Mouse (Mus musculus): ENCODE results near the gene Terf2.
A peak's percentile ranks its signal among the peaks of the same experiment; 100 is the strongest.

Terf2 gene

DNA sequence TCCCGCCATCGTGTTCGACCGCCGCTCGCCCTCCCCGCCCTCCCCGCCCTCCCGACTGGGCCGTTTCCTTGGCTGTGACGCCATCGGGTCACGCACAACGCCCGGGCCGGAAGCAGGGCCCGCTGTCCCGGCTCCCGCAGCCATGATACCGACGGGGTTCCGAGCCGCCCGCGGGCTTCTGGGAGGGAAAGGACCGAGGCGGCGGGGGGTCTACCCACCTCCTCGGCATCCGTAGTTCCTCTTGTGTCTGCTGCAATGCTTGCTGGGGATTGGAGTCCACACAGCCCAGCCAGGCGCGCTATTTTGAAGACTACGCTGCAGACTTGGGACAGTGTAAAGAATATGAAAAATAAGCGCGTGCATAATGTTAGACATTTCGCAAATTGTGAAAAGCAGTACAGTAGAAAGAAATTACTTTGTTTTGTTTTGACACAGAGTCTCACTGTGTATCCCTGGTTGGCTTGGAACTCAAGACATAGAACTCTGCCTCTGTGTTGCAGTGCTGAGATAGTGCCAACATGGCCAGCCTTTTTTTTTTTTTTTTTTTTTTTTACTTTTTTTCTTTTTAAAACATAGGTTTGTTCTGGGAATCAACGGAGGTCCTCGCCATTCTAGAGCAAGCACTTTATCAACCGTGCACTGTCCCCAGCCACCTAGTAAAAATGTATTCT, at the start of gene Terf2:
Gene Terf2 (minus strand): TSS at position 182 of the 671 bp plus-strand sequence.
- DNase-seq, result peak; percentile 96

DNA sequence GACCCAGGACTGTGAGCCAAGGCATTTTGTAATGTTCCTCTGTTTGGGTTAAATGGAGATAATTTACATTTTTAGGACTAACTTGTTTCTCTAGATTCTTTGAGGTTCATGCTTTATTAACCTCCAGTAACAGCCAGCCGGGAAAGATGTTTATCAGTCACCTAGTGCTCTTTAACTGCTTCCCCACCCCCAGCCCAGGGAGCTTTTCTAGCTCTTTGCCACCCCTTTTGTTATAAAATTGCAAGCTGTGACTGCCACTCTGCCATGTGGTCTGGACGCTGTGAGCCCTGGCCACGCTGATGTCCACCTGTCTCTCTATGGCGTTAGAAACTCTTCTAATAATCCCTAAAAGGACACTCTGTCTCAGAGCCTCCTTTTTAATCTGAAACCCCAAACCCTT, 47.2 kb upstream of the Terf2 start:
- DNase-seq, result peak; percentile 59

DNA sequence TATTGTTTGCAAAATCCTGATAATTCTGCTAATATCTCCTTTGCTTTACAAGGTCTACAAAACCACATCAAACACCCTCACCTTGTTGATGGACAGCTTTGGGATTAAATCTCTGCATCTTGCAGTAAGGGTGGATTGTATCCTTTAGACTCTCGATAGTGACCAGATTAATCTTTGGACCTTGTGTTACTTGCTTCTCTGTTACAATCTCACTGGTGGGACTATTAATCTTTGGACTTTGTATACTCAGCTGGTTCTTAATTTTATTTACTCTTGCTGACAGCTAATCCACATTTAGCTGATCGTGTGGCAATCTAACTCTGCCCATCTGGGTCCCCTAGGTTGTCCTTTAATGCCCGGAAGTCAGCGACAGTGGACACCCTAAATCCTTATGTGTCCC, 46.2 kb upstream of the Terf2 start:
- no peak for DNase-seq

DNA sequence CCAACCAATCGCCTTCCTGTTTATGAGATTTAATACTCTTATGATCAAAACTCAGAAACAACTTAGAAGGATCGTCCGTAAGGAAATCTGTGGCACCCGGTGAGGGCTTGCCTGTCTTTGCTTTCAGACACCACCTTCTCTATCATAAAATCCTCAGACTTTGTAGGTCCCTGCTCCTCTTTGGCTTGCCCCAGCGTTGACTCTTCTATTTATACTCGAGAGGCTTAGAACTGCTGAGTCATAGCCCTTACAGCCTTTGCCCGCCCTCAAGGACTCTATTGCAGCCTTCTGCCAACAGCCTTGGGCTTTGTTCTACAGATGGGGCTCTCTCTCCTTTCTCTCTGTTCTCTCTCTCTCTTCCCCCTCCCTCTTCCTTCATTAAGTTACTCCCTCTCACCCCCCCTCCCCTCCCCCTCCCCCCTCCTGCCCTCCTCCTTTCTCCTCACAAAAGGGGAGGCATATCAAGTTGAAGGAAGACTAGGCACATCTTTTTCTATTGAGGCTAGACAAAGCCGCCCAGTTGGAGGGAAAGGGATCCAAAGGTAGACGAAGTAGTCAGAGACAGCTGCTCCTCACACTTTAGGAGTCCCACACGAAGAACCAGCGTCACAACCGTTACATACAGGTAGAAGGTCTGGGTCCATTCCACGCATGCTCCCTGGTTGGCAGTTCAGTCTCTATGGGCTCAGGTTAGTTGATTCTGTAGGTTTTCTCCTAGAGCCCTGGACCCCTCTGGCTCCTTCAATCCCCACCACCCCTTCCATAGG, 43.5 kb upstream of the Terf2 start:
- peak; percentile 64 for DNase-seq

DNA sequence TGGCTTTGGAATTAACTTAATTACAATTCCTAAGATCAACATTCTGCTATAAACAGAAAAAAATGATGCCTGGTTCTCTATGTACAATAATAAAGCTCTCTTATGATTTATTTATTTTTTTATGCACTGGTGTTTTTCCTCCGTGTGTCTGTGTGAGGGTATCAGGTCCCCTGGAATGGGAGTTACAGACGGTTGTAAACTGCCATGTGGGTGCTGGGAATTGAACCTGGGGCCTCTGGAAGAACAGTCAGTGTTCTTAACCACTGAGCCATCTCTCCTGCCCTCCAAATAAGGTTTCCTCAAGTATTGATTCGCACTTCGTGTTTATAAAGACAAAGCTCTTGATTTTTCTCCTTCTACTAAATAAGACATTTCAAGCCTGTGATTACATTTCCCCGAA, 42.0 kb upstream of the Terf2 start:
- DNase-seq, result no peak

DNA sequence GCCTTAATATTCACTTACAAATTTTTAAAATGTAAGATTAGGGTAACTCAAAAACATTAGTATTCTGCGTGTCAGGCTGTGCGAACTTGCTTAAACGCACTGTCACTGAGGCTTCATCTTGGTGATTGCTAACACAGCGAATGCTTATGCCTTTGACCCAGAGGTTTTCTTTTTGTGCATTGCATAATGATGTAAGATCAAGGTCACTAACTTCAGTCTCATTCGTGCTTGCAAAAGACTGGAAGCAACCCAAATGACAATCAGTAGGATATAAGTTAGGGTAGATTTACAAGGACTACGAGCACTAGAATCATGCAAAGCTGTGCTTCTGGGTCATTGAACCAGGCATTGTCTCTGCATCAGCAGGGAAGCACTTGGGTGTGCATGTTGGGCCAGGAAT, 41.2 kb upstream of the Terf2 start:
- no peak for DNase-seq

DNA sequence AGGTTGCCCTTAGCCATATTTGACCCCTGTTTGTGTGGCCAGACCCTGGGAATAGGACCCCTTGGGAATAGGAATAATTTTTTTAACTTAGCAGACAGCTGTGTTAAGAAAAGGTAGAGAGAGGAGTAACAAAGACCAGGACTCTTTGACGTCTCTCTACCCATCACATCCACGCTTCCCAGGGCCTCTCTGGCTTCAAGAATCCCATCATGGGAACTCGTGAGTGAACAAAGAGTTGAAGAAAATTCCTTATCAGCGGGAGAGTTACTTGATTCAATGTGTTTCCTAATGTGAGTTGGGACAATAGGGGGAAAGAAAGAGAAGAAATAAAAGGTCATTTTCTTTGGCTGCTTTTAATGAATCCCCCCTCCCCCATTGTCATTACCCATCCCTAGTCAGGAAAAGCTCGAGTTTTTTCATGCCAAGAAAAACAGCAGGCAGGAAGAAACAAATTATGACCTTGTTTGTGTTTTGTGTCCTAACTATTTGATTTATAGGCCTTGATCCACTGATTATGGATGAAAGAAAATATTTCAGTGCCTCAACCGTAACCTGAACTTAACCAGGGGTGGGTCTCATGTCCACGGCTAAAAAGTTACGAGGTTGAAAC, 39.8 kb upstream of the Terf2 start:
- no peak for DNase-seq

DNA sequence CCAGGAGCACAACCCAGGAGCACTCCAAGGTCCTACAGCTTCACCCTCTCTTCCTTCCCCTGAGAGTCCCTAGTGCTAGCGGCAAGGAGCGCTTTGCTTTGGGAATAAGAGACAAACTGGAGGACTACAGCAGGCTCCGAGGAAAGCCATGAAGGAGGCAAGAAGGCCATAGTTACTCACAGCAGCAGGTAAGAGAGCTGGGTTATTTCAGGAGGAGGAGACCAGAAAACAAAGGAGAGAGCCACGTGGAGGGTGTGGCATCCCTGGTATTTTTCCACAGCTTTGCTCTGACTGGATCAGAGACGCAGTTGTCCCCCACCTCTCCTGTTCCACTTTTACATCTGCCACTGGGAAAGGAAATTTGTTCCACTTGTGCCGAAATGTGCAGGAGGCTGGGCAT, 37.5 kb upstream of the Terf2 start:
- DNase-seq, result peak; percentile 71

DNA sequence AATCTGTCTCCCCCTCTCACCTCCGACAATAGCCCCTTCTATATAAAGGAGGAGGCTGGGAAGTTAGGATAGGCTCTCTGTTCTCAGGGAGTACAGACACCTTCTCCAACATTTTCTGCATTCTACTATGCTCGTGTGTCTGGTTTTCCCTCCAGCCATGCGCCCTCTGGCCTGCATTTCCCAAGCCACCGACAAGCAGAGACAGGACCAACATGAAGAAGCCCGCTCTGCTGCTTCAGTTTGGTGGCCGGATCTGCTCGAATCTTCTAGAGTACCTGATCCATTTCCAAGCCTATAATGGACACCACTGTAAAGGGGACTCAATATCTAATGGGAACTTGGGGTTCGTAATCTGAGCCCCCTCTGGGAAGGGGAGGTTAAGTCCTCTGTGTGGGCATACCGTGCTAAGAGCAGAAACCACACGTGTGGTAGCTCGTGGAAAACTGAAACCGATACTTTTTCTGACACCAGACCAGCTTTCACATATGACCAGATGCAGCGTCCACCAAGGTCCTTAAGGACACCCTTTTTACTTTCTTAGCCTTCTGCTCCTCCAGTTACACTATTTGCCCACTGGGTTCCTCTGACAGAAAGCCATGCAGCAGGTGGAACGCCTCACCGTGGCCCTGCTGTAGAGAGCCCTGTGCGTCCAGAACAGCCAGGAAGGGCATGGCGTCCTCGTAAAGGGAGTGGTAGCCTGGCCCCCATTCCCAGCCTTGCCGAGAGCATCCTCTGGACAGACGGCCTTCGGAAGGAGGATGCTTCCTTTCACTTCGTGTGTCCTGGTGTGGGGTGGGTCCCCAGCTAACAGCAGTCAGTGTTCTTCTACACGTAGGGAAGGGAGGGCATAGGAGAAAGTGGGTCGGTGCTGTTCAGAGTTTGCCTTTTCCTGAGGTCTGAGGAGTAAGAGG, 36.5 kb upstream of the Terf2 start:
- no peak for DNase-seq

DNA sequence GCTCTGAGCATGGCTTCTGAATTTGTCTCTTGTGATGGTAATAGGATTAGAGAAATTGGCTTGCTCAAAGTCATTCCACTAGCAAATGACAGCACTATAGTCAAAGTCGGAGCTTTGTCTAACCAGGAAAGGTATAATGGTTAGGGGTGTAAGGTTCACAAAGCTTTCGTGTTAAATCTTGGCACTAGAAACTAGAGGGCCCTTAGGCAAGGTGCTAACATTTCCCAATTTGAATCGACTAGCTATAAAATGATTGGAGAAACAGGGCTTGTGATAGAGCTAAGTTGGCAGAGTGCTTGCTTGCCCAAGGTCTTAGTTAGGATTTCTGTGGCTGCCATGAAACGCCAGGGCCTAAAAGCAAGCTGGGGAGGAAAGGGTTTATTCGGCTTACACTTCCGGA, 33.7 kb upstream of the Terf2 start:
- no peak for DNase-seq

DNA sequence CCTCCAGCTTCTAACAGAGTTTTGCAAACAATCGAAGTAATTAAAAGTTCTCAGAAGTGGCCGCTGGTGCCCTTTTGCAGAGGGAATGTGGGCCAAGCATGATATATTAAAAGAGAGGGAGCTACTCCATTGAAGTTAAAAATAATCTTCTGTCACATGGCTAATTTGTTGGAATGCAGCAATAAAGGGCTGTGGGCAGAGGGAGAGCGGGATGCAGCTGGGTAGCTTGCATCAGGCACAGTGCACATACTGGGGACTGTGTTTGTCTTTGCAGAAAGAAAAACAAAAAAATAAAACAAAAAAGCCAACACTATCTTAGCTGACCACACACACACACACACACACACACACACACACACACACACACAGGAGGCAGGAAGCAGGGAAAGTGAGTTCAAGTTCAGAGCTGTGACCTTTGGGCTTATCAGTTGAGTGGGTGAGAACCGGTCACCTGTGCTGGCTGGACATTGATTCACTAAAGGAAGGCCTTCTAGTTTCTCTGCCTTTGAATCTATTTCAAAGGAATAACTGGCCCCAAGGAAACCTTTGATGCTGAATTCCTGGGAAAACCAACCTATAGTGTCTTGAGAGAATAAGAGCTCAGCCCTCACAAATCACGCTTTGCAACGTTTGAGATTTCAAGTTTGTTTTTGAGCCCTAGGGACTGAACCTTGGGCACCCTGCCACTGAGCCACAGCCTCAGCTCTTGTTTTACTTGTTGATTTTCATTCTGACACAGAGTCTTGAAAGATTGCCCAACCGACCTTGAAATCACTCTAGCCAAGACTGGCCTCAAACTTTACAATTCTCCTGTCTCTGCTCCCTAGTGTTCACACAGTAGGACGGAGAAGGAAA, 33.1 kb upstream of the Terf2 start:
- DNase-seq, result peak; percentile 85

DNA sequence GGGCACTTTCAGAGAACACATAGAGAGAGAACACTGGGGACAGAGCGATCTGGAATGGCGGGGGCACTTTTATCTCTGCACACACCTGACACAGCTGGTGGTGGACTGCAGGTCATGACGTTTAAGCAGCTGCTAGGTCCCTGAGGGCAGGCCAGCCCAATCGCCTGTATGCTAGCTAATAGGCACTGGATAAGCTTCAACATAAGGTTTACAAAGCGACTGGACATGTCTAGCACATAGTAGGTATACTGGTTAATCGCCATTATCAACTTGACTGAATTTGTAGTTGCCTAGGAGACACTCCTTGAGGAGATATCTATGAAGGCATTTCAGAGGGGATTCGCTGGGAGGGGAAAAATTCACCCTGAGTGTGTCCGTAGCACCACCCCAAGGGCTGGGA, 28.0 kb upstream of the Terf2 start:
- DNase-seq, result no peak

DNA sequence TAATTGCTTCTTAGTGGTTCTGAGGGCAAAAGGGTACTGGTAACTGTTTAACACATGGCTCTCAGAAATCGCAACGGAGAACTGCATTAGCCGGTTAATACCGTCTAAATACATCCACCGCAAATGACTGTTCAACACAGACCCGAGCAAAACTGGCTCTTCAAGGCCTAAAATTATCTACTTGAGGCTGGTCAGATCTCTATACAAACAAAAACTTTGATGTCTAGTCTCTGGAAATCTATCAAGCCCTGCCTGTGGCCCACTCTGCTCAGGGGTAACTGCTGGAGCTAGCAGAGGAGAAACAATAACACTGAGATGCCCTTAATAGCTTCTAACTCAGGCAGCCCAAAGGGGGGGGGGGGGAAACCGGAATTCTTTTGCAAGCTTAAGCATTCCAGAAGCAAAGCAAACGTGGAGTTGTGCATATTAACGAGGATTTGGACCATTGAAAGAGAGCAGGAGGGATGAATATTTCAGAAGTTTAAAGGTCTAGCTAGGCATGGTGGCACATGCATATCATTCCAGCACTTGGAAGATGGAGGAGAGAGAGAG, 26.8 kb upstream of the Terf2 start:
- DNase-seq, result peak; percentile 60

DNA sequence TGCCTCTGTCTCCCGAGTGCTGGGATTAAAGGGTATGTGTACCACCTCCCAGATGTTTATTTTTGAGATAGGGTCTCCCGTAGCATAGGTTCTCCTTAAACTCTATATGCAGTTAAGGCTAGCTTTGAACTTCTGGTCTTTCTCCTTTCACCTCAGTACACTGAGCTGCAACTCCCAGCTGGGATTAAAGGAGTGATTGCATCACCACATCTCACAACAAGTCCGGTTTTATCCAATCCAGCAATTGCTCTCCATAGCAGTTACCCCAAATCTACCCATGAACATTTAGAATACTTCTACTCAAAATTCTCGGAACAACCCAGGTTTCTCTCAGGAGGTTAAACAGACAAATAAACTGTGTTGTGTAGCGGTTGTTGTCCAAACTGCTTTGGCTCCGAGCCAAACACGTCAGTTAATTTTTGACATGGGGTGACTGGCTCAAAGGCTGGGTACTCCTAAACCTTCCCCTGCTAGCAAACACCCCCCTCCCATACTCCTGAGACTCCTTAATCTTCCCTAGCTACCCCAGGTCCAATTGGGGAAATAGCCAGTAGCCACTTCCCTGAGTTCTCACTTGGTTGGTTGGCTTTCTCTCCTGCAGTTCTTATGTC, 25.4 kb upstream of the Terf2 start:
- peak; percentile 70 for DNase-seq

DNA sequence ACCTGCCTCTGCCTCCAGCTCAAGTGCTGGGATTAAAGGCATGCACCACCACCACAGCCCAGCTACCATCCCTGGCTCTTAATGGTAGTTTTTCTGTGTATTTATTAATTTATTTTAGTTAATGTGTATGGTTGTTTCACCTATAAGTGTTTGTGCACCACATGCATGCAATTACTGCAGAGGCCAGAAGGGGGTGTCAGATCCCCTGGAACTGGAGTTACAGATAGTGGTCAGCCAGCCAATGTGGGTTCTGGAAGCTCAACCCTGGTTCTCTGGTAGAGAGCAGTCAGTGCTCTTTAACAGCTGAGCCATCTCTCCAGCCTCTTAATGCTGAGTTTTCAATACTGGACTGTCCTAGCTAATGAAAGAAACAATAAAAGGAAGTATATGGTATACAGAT, 24.5 kb upstream of the Terf2 start:
- no peak for DNase-seq

DNA sequence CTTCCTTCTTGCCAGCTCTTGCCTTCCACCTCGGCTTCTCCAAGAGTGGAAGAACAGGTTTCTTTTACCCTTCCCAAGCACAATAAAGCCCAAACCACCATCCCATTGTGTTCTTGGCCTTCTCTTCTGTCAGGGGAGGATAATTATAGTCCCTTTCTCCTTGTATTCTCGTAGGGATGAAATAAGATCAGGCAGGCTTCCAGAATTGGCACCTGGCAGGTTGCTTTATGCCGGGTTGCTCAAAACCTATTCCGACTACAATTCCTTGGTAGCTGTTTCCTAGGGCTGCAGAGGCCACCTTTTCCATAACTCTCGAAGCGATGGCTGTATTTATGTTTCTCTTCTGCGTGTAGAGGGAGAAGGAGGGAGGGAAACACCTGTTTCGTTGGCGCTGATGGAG, 23.1 kb upstream of the Terf2 start:
- no peak for DNase-seq

DNA sequence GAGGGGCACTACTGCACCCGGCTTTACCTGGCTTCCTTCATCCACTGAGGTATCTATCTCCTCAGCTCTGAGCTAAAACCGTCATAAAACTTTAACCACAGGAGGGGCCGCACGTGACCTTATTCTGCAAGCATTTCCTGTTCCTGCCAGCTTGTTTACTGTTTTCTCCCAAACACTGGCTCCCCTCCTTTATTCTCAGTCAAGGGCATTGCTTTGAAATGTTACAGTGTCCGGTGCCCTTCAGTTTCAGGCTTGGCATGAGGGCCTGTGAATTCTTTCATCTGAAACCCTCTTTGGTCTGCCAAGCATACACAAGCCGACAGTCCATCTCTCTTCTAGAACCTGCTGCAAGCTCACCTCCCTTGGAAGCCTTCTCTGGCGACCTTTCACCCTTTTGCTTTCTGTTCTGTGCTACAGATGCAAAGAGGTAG, 22.5 kb upstream of the Terf2 start:
- peak; percentile 80 for DNase-seq

DNA sequence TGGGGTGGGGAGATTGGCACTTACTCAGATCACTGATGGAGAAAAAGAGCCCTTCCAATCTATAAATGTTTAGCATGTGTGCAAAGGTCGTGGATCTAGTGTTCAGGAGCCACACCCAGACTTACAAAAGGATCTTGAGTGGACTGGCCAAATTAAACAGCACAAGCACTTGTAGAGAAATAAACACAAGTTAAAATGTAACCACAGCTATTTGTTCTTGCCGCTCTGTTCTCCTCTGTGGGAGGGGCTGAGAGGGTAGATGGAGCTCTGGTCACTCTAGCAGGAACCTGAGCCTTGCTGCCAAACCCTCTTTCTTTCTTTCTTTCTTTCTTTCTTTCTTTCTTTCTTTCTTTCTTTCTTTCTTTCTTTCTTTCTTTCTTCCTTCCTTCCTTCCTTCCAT, 20.7 kb upstream of the Terf2 start:
- DNase-seq, result peak; percentile 77

DNA sequence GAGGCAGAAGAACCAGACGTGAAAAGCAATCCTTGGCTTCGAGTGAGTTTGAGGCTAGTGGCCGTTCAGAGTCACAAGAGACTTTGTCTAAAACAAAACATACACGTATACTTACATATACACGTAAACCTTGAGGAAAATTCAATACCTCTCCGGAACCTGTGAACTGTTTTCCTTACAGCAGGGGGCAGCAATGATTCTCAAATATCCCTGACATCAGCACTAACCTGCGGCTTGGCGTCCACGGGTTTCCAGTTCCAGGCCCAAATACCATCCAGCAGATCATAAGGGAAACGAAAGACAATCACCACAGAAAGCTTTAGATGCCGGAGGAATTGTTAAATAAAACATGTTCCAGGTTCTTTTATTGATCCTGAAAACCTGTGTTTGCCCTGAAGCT, 19.7 kb upstream of the Terf2 start:
- peak; percentile 91 for DNase-seq

DNA sequence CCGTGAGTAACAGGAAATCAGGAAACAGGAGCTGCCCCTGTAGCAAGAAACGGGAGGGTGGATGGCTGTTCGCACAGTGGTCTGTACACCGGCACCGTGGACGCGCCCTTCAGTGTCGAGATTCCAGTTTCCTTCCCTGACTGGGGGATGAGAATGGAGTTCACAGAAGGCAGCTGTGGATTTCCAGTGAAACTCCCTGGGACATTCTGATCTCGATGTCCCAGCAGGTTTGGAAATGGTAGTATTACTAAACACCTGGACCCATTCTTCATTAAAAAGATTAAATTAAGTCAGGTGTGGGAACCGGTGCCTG, 18.6 kb upstream of the Terf2 start:
- no peak for DNase-seq

Data from kidney, postnatal 14 days (tissue).